Mouse (Mus musculus): ENCODE results near the gene Nckap1l. TPM values are rescaled to one million over a fixed set of nuclear protein-coding genes. Genes with fewer than 3 reads are reported as not detected.

The Nckap1l gene
- polyA plus RNA-seq (2012; rRNA removed), result 5.0 and 6.7 TPM in 2 replicates

GRCm38 (mm10) chr15:103453551-103454218 is at the start of gene Nckap1l:
TSS of gene Nckap1l (plus strand) at chr15:103453794.

GRCm38 (mm10) chr15:103430241-103430640 is 23.4 kb upstream of the Nckap1l start, which contains the start of gene Gtsf1:
TSS of gene Gtsf1 (minus strand) at chr15:103430470.

GRCm38 (mm10) chr15:103448369-103448768 is 5.2 kb upstream of the Nckap1l start, which contains the start of gene Gtsf2:
TSS of gene Gtsf2 (minus strand) at chr15:103448469.

GRCm38 (mm10) chr15:103502435-103503250 is 49.0 kb downstream of the Nckap1l start, which contains the start of gene Pde1b:
TSS of gene Pde1b (plus strand) at chr15:103503034.

GRCm38 (mm10) chr15:103537822-103538213 is 84.2 kb downstream of the Nckap1l start, which contains the start of gene Ppp1r1a:
TSS of gene Ppp1r1a (minus strand) at chr15:103538003.

Other genes starting within 250 kb of the Nckap1l start
- gene Cbx5, start 214.0 kb upstream of the Nckap1l start, polyA plus RNA-seq (2012; rRNA removed), result 34.7 and 40.8 TPM in 2 replicates
- gene Hnrnpa1, start 213.4 kb upstream of the Nckap1l start, polyA plus RNA-seq (2012; rRNA removed), result 633 and 636 TPM in 2 replicates
- 139 and 191 TPM in 2 replicates for gene Nfe2, start 195.4 kb upstream of the Nckap1l start, polyA plus RNA-seq (2012; rRNA removed)
- gene Copz1, start 181.1 kb upstream of the Nckap1l start, polyA plus RNA-seq (2012; rRNA removed), result 107 and 128 TPM in 2 replicates
- 0.15 and 0.25 TPM in 2 replicates for gene Gpr84, start 143.2 kb upstream of the Nckap1l start, polyA plus RNA-seq (2012; rRNA removed)
- 3.9 and 5.4 TPM in 2 replicates for gene Zfp385a, start 113.7 kb upstream of the Nckap1l start, polyA plus RNA-seq (2012; rRNA removed)
- 7.9 and 8.4 TPM in 2 replicates for gene Itga5, start 87.0 kb upstream of the Nckap1l start, polyA plus RNA-seq (2012; rRNA removed)
- gene Gtsf1, start 23.3 kb upstream of the Nckap1l start, polyA plus RNA-seq (2012; rRNA removed), result not detected in 2 replicates
- not detected in 2 replicates for gene Gtsf2, start 5.3 kb upstream of the Nckap1l start, polyA plus RNA-seq (2012; rRNA removed)
- 0.86 and 0.98 TPM in 2 replicates for gene Pde1b, start 49.2 kb downstream of the Nckap1l start, polyA plus RNA-seq (2012; rRNA removed)
- 0.03 and 0.05 TPM in 2 replicates for gene Ppp1r1a, start 84.2 kb downstream of the Nckap1l start, polyA plus RNA-seq (2012; rRNA removed)
- gene Glycam1, start 111.3 kb downstream of the Nckap1l start, polyA plus RNA-seq (2012; rRNA removed), result not detected in 2 replicates

Data from liver, embryonic 14 days (tissue).